Mouse (Mus musculus) small intestine, adult 2 months (tissue): ENCODE data around the gene Csf2rb2. TPM values are rescaled to one million over a fixed set of nuclear protein-coding genes. Genes with fewer than 3 reads are reported as not detected.

Source experiments
- H3K27ac ChIP-seq: fragments of 200-500 bp; 2 replicates; pipeline ENCODE4 v1.5.1; 2012; ENCODE audit warnings: low read depth, low read length, control low read depth, inconsistent platforms; ENCODE audit not compliant: insufficient read depth
- H3K27me3 ChIP-seq: fragments of 200-500 bp; 2 replicates; pipeline ENCODE4 v1.6.1; 2012; ENCODE audit warnings: mild to moderate bottlenecking, moderate library complexity, low read length, inconsistent platforms; ENCODE audit not compliant: control insufficient read depth, insufficient read depth
- H3K36me3 ChIP-seq: fragments of 200-500 bp; 2 replicates; pipeline ENCODE4 v1.6.1; 2012; ENCODE audit warnings: mild to moderate bottlenecking, low read length, control low read depth, inconsistent platforms; ENCODE audit not compliant: control insufficient read depth, insufficient read depth
- H3K4me1 ChIP-seq: fragments of 200-500 bp; 2 replicates; pipeline ENCODE4 v1.6.1; 2012; ENCODE audit warnings: low read length, inconsistent platforms, mixed read lengths; ENCODE audit not compliant: control insufficient read depth, insufficient read depth, insufficient read length
- H3K4me3 ChIP-seq: fragments of 200-500 bp; 2 replicates; pipeline ENCODE4 v1.5.1; 2012; ENCODE audit warnings: low read depth, mild to moderate bottlenecking, control low read depth, inconsistent platforms, low read length, moderate library complexity
- CTCF ChIP-seq: fragments of 200-500 bp; IDR thresholded peaks from 2 replicates; pipeline ENCODE4 v1.5.1; 2012; ENCODE audit warnings: low read depth, mild to moderate bottlenecking, control low read depth, inconsistent platforms, low read length, moderate library complexity, mixed read lengths; ENCODE audit not compliant: insufficient replicate concordance, insufficient read length; ENCODE audit errors: extremely low read depth
- POLR2A ChIP-seq: fragments of 200-500 bp; IDR thresholded peaks from 2 replicates; pipeline ENCODE4 v1.6.1; 2012; ENCODE audit warnings: low read depth, mild to moderate bottlenecking, control low read depth, inconsistent platforms, low read length, moderate library complexity
- WGBS: fragments of 180-500 bp; shearing (Covaris S2); methylation state at CpG from one replicate; pipeline ENCODE4 v1.1.7; 2018; 5-methylcytosine and 5-hydroxymethylcytosine counted together
- polyA plus RNA-seq: library from polyadenylated mRNA; depleted of rRNA; stranded (reverse); fragments of >200 nt; gene quantifications from 2 replicates; pipeline ENCODE4 v1.2.3, GENCODE M21; 2012

Csf2rb2 gene
- polyA plus RNA-seq, 1 experiment = 3.5 TPM

- Histone ChIP-seq H3K27me3 (no peaks in the 10 kb centered on the region), H3K4me3 (no peak overlapping the region), H3K4me1 (0 out of 2 replicates have a peak, but pooled peaks cover 4% of the 10 kb centered on the region), H3K27ac (no peak overlapping the region), H3K36me3 (no peaks in the 10 kb centered on the region)
- TF ChIP-seq CTCF (no peak), POLR2A (no peak)
- 40% methylated on average over 2 of the region's 2 CpGs for WGBS
These were observed 57.9 kb downstream of the Csf2rb2 start for GRCm38 (mm10) chr15:78247659-78248058.

- Histone ChIP-seq H3K27ac (no peak overlapping the region), H3K4me1 (0 out of 2 replicates have a peak, but pooled peaks cover 4% of the 10 kb centered on the region), H3K27me3 (no peaks in the 10 kb centered on the region), H3K36me3 (no peaks in the 10 kb centered on the region), H3K4me3 (peak overlapping the region; percentile 13)
- WGBS = 62% methylated on average over 18 of the region's 18 CpGs
- no peak for TF ChIP-seq POLR2A
- no peak for TF ChIP-seq CTCF
These were observed 59.1 kb downstream of the Csf2rb2 start for GRCm38 (mm10) chr15:78246143-78247116.

GRCm38 (mm10) chr15:78244695-78245492 is 60.6 kb downstream of the Csf2rb2 start, which contains the start of gene Ncf4:
Gene Ncf4, plus strand, starts transcription at chr15:78244801.
- WGBS = 46% methylated on average over 7 of the region's 7 CpGs
- no peaks in the 10 kb centered on the region for H3K36me3 ChIP-seq

GRCm38 (mm10) chr15:78243774-78244173 is 61.7 kb downstream of the Csf2rb2 start:
- no peak overlapping the region for H3K4me3 ChIP-seq
- 0 out of 2 replicates have a peak, but pooled peaks cover 4% of the 10 kb centered on the region for H3K4me1 ChIP-seq
- H3K27ac ChIP-seq = peak overlapping the region; percentile 27; the same call in 1 of the 2 replicates
- TF ChIP-seq POLR2A (no peak), CTCF (no peak)
- H3K36me3 ChIP-seq = no peaks in the 10 kb centered on the region
- 54% methylated on average over 6 of the region's 6 CpGs for WGBS
- H3K27me3 ChIP-seq = no peaks in the 10 kb centered on the region

More at GRCm38 (mm10) chr15:78244695-78245492, 60.6 kb downstream of the Csf2rb2 start, which contains the start of gene Ncf4:
- Histone ChIP-seq H3K27ac (peak within 1 kb of the TSS; percentile 27), H3K4me3 (peak within 1 kb of the TSS; percentile 50), H3K4me1 (0 out of 2 replicates have a peak, but pooled peaks cover 4% of the 10 kb centered on the region), H3K27me3 (no peaks in the 10 kb centered on the region)
- no peak for TF ChIP-seq POLR2A
- no peak for TF ChIP-seq CTCF

GRCm38 (mm10) chr15:78243061-78243460 is 62.5 kb downstream of the Csf2rb2 start:
- Histone ChIP-seq H3K4me1 (0 out of 2 replicates have a peak, but pooled peaks cover 4% of the 10 kb centered on the region), H3K36me3 (no peaks in the 10 kb centered on the region), H3K27me3 (no peaks in the 10 kb centered on the region), H3K27ac (no peak overlapping the region), H3K4me3 (no peak overlapping the region)
- no peak for TF ChIP-seq CTCF
- no peak for TF ChIP-seq POLR2A
- WGBS = 75% methylated on average over 8 of the region's 8 CpGs

GRCm38 (mm10) chr15:78241335-78241734 is 64.2 kb downstream of the Csf2rb2 start:
- Histone ChIP-seq H3K4me1 (no peaks in the 10 kb centered on the region), H3K4me3 (no peak overlapping the region), H3K36me3 (no peaks in the 10 kb centered on the region), H3K27ac (no peak overlapping the region), H3K27me3 (no peaks in the 10 kb centered on the region)
- WGBS = 49% methylated on average over 11 of the region's 11 CpGs
- no peak for TF ChIP-seq CTCF
- TF ChIP-seq POLR2A = no peak

GRCm38 (mm10) chr15:78239956-78240617 is 65.4 kb downstream of the Csf2rb2 start:
- TF ChIP-seq CTCF (no peak), POLR2A (no peak)
- no peak overlapping the region for H3K4me3 ChIP-seq
- no peaks in the 10 kb centered on the region for H3K27me3 ChIP-seq
- H3K27ac ChIP-seq = no peak overlapping the region
- no peaks in the 10 kb centered on the region for H3K36me3 ChIP-seq
- 58% methylated on average over 14 of the region's 14 CpGs for WGBS
- H3K4me1 ChIP-seq = peaks cover 5% of the 10 kb centered on the region; the same call in 1 of the 2 replicates
